Mouse (Mus musculus): ENCODE measurements at regions not wholly inside any gene's neighbourhood (a gene's known extent, or its start where the extent isn't known, plus 50 kb on each side); places are given as distances from the start of the nearest gene placed in this dataset.

DNA sequence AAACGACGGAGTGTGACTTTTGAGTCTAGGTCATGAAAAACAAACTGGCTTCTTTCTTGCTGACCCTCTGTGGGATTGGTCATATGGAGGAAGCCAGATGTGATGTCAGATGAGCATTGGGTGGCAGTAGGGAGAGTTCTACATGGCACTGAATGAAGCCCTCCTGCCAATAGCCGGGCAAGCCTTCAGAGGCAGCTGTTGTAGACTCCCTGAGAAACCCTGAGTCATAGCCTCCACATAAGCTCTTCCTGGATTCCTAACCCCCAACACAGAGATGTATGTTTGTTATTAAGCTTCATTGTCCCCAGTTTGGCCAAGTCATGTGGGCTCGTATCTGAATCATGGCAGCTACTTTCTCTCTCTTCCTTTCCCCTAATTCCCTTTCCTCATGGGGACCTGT, 532.4 kb upstream of the Klf4 start:
- Histone ChIP-seq H3K4me3 (ENCODE audit: low read depth, low read length) (no peak overlapping the region), H3K4me1 (replicated peaks; ENCODE audit: control insufficient read depth, insufficient read depth, low read length) (no peaks in the 10 kb centered on the region), H3K4me2 (ENCODE audit: low read length) (no peak overlapping the region), H3K36me3 (ENCODE audit: control insufficient read depth, insufficient read depth, low read length) (no peaks in the 10 kb centered on the region), H3K27ac (ENCODE audit: low read depth) (no peak overlapping the region), H3K9ac (ENCODE audit: low read length) (no peak overlapping the region), H3K27me3 (replicated peaks; ENCODE audit: control insufficient read depth, insufficient read depth, low read length) (no peaks in the 10 kb centered on the region), H3K9me3 (ENCODE audit: control insufficient read depth, low read length) (no peaks in the 10 kb centered on the region)
- DNase-seq (ENCODE audit: low spot score) (no peak), ATAC-seq (replicated peaks; ENCODE audit: low FRiP score, low TSS enrichment, low read depth) (no peak)
- WGBS = 85% methylated on average over 4 of the region's 4 CpGs

DNA sequence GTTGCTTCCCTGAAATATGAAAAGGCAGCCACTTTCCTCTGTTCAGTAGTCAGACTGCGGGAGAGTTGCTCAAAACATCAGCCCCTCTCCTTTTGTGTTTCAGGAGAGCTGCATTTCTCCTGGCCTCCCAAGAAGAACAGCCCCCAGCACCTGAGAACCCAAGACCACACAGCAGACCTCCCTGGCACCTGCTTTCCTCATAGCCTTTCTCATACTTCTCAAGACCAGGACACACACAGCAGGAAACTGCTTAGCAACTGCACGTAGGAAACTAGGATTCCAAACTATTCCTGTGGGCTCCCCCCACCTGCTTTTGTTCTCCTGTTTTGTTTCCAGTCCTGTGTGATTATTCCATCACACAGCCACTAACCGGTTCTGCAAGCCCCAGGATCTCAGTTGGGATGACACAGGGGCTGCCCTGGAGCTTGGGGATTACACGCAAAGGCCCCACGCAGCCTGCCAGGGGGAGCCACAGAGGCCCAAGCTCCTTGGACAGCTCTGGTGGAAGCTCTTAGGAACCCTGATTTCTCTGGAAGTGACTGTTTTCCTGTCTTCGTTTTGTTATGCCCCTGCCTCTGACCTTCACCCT, 519.6 kb upstream of the Klf4 start:
- WGBS = 43% methylated on average over 6 of the region's 6 CpGs
- DNase-seq (ENCODE audit: low spot score) (no peak), ATAC-seq (replicated peaks; ENCODE audit: low FRiP score, low TSS enrichment, low read depth) (no peak)
- H3K4me2 ChIP-seq (ENCODE audit: low read length) = no peak overlapping the region
- no peaks in the 10 kb centered on the region for H3K27me3 ChIP-seq (replicated peaks; ENCODE audit: control insufficient read depth, insufficient read depth, low read length)
- H3K27ac ChIP-seq (ENCODE audit: low read depth) = no peak overlapping the region
- H3K4me1 ChIP-seq (replicated peaks; ENCODE audit: control insufficient read depth, insufficient read depth, low read length) = no peaks in the 10 kb centered on the region; the same call in 1 of the 2 replicates
- H3K9ac ChIP-seq (ENCODE audit: low read length) = no peak overlapping the region
- no peaks in the 10 kb centered on the region for H3K36me3 ChIP-seq (ENCODE audit: control insufficient read depth, insufficient read depth, low read length)
- no peaks in the 10 kb centered on the region for H3K9me3 ChIP-seq (ENCODE audit: control insufficient read depth, low read length)
- H3K4me3 ChIP-seq (ENCODE audit: low read depth, low read length) = no peak overlapping the region

DNA sequence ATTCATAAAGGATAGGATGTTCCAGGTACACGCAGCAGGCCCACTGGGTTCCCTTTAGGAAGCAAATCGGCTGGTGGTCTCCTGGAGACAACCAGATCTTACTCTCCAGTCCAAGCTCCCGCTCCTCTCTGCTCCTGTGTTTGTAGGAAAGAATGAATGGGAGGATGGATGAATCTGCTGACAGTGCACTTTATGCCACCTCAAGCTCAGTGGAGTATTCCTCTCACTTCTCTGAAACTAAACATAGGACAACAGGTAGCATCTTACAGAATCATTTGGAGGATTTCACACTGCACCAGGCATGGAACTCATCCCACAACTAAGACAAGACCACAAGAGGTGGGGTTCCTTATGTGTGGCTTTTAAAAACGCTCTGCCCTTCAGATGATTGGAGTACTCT, 507.1 kb upstream of the Klf4 start:
- no peaks in the 10 kb centered on the region for H3K4me1 ChIP-seq (replicated peaks; ENCODE audit: control insufficient read depth, insufficient read depth, low read length)
- no peak for ATAC-seq (replicated peaks; ENCODE audit: low FRiP score, low TSS enrichment, low read depth)
- H3K9me3 ChIP-seq (ENCODE audit: control insufficient read depth, low read length) = no peaks in the 10 kb centered on the region
- H3K36me3 ChIP-seq (ENCODE audit: control insufficient read depth, insufficient read depth, low read length) = no peaks in the 10 kb centered on the region
- H3K4me3 ChIP-seq (ENCODE audit: low read depth, low read length) = no peak overlapping the region
- DNase-seq (ENCODE audit: low spot score) = no peak
- H3K27me3 ChIP-seq (replicated peaks; ENCODE audit: control insufficient read depth, insufficient read depth, low read length) = no peaks in the 10 kb centered on the region
- H3K4me2 ChIP-seq (ENCODE audit: low read length) = no peak overlapping the region
- WGBS = 91% methylated on average over 4 of the region's 4 CpGs
- no peak overlapping the region for H3K27ac ChIP-seq (ENCODE audit: low read depth)
- no peak overlapping the region for H3K9ac ChIP-seq (ENCODE audit: low read length)

DNA sequence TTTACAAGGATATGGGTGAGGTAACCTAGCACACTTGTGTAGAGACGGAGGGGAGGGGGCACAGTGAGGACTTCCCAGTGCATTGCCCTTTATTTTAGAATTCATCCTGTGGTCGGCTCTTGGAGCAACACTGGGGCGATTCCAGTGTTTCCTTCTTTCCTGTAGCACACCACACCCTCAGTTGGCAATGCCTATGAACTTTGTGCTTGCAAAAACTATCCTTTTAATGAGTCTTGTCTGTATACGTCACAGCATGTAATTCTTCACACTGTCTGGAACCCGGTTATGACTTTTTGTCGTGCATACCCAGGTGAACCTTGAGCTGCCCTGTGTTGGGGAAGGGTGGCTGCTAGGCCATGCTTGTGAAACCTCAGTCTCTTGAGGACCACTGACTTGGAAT, 504.1 kb upstream of the Klf4 start:
- no peak for DNase-seq (ENCODE audit: low spot score)
- 84% methylated on average over 6 of the region's 6 CpGs for WGBS
- ATAC-seq (replicated peaks; ENCODE audit: low FRiP score, low TSS enrichment, low read depth) = no peak

DNA sequence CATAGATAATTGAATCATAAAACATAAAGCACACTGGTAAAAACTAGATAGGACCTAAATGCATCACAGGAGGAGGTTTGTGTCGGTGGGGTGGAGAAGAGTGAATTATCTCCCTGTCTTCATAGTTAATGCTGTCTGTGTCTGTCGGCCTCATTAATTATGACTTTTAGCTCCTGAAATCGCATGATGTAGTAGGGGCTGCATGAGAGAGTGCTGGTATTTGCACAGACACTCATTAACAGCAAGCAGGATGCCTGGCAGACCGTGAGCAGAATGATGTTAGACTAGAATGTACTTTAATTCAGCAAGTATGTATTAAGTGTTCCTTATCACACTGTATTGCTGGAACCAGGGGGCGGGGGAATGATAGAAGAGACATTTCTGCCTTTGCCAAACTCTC, 503.3 kb upstream of the Klf4 start:
- no peaks in the 10 kb centered on the region for H3K4me1 ChIP-seq (replicated peaks; ENCODE audit: control insufficient read depth, insufficient read depth, low read length)
- ATAC-seq (replicated peaks; ENCODE audit: low FRiP score, low TSS enrichment, low read depth) = no peak
- no peak overlapping the region for H3K9ac ChIP-seq (ENCODE audit: low read length)
- H3K27ac ChIP-seq (ENCODE audit: low read depth) = no peak overlapping the region
- no peaks in the 10 kb centered on the region for H3K36me3 ChIP-seq (ENCODE audit: control insufficient read depth, insufficient read depth, low read length)
- H3K4me3 ChIP-seq (ENCODE audit: low read depth, low read length) = no peak overlapping the region
- H3K27me3 ChIP-seq (replicated peaks; ENCODE audit: control insufficient read depth, insufficient read depth, low read length) = no peaks in the 10 kb centered on the region
- H3K4me2 ChIP-seq (ENCODE audit: low read length) = no peak overlapping the region
- WGBS = 58% methylated on average over 5 of the region's 5 CpGs
- DNase-seq (ENCODE audit: low spot score) = no peak
- no peaks in the 10 kb centered on the region for H3K9me3 ChIP-seq (ENCODE audit: control insufficient read depth, low read length)

More for the DNA sequence above, 504.1 kb upstream of the Klf4 start:
- Histone ChIP-seq H3K4me3 (ENCODE audit: low read depth, low read length) (no peak overlapping the region), H3K36me3 (ENCODE audit: control insufficient read depth, insufficient read depth, low read length) (no peaks in the 10 kb centered on the region), H3K4me1 (replicated peaks; ENCODE audit: control insufficient read depth, insufficient read depth, low read length) (no peaks in the 10 kb centered on the region), H3K27me3 (replicated peaks; ENCODE audit: control insufficient read depth, insufficient read depth, low read length) (no peaks in the 10 kb centered on the region), H3K9me3 (ENCODE audit: control insufficient read depth, low read length) (no peaks in the 10 kb centered on the region), H3K4me2 (ENCODE audit: low read length) (no peak overlapping the region), H3K9ac (ENCODE audit: low read length) (no peak overlapping the region), H3K27ac (ENCODE audit: low read depth) (no peak overlapping the region)

DNA sequence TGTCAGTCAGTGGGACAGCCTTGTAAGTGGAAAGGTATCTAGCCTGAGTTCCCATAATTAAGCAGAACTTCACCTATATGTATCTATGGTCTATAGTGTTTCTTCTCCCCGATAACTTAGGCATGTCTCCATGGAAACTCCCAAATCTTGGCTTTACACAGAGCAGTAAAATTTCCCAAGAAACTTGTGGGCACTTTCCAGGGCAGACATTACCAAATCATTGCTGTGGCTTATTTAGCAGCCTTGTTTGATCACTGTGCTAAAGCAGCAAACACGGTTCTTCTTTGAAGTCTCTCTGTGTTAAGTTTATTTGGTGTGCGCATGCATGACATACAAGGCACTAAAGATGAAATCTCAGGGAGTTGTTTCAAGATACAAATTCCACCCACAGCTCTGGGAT, 496.2 kb upstream of the Klf4 start:
- no peaks in the 10 kb centered on the region for H3K36me3 ChIP-seq (ENCODE audit: control insufficient read depth, insufficient read depth, low read length)

DNA sequence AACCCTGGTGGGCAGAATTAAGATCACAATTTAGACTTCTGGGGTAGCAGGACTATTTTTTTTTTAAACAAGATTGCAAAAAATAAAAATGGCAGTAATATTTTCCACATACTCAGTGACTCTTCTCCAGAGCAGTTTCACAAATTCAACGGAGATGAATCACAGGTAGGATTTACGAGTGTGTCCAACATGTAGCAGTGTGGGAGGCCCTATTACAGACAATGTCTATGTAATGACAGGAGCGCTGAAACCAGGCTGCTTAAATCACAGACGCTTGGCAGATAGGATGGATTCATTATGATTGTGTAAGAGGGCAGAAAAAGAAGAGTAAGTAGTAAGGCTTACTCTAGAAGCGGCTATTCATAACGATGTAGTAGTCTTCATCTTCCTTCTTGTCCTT, 495.0 kb upstream of the Klf4 start:
- 84% methylated on average over 6 of the region's 6 CpGs for WGBS

More for the DNA sequence above, 496.2 kb upstream of the Klf4 start:
- H3K9ac ChIP-seq (ENCODE audit: low read length) = no peak overlapping the region
- H3K4me2 ChIP-seq (ENCODE audit: low read length) = no peak overlapping the region
- H3K27me3 ChIP-seq (replicated peaks; ENCODE audit: control insufficient read depth, insufficient read depth, low read length) = no peaks in the 10 kb centered on the region
- H3K4me1 ChIP-seq (replicated peaks; ENCODE audit: control insufficient read depth, insufficient read depth, low read length) = no peaks in the 10 kb centered on the region
- 80% methylated on average over 3 of the region's 3 CpGs for WGBS
- no peak for DNase-seq (ENCODE audit: low spot score)
- no peak overlapping the region for H3K4me3 ChIP-seq (ENCODE audit: low read depth, low read length)
- ATAC-seq (replicated peaks; ENCODE audit: low FRiP score, low TSS enrichment, low read depth) = no peak
- no peaks in the 10 kb centered on the region for H3K9me3 ChIP-seq (ENCODE audit: control insufficient read depth, low read length)
- no peak overlapping the region for H3K27ac ChIP-seq (ENCODE audit: low read depth)

DNA sequence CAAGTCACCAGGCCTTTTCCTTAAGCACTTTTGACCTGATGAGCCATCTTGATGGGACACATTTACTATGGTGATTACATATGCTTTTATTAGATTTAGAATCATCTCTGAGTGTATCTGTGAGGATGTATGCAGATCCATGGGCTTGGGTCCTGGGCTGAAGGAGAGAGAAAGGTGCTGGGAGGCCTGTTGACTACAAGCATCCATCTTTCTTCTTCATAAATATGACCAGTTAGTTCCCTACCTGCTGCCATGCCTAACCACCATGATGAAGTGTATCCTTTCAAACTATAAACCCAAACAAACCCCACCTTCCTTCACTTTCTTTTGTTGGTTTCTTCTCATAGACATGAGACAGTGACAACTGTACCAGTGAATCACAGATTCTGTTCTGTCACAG, 492.2 kb upstream of the Klf4 start:
- Histone ChIP-seq H3K27ac (ENCODE audit: low read depth) (no peak overlapping the region), H3K4me1 (replicated peaks; ENCODE audit: control insufficient read depth, insufficient read depth, low read length) (no peaks in the 10 kb centered on the region), H3K4me2 (ENCODE audit: low read length) (no peak overlapping the region), H3K4me3 (ENCODE audit: low read depth, low read length) (no peak overlapping the region), H3K27me3 (replicated peaks; ENCODE audit: control insufficient read depth, insufficient read depth, low read length) (no peaks in the 10 kb centered on the region), H3K9ac (ENCODE audit: low read length) (no peak overlapping the region), H3K9me3 (ENCODE audit: control insufficient read depth, low read length) (no peaks in the 10 kb centered on the region), H3K36me3 (ENCODE audit: control insufficient read depth, insufficient read depth, low read length) (no peaks in the 10 kb centered on the region)
- ATAC-seq (replicated peaks; ENCODE audit: low FRiP score, low TSS enrichment, low read depth) (no peak), DNase-seq (ENCODE audit: low spot score) (no peak)

More for the DNA sequence above, 495.0 kb upstream of the Klf4 start:
- Histone ChIP-seq H3K9ac (ENCODE audit: low read length) (no peak overlapping the region), H3K4me1 (replicated peaks; ENCODE audit: control insufficient read depth, insufficient read depth, low read length) (no peaks in the 10 kb centered on the region), H3K27ac (ENCODE audit: low read depth) (no peak overlapping the region), H3K27me3 (replicated peaks; ENCODE audit: control insufficient read depth, insufficient read depth, low read length) (no peaks in the 10 kb centered on the region), H3K4me3 (ENCODE audit: low read depth, low read length) (no peak overlapping the region), H3K4me2 (ENCODE audit: low read length) (no peak overlapping the region), H3K9me3 (ENCODE audit: control insufficient read depth, low read length) (no peaks in the 10 kb centered on the region), H3K36me3 (ENCODE audit: control insufficient read depth, insufficient read depth, low read length) (no peaks in the 10 kb centered on the region)
- DNase-seq (ENCODE audit: low spot score) (no peak), ATAC-seq (replicated peaks; ENCODE audit: low FRiP score, low TSS enrichment, low read depth) (no peak)

DNA sequence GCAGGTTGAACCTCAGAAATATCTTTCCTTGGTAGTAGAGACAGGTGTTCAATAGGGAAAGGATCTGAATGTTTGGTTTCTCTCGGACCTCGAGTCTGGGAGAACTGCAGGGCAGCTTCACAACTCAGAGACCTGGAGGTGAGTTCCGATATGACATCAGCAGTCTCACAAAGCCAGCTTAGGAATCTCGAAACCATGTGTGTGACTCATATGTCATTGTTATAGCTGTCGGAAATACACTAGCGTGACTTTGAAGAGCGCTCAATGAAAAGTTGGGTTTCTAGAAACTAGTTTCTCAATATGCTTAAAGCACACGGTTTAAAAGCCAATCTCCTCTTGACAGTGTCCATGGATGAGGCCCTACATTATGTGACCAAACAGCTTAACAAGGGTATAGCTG, 485.9 kb upstream of the Klf4 start:
- WGBS = 91% methylated on average over 8 of the region's 8 CpGs
- H3K4me2 ChIP-seq (ENCODE audit: low read length) = no peak overlapping the region
- no peak overlapping the region for H3K4me3 ChIP-seq (ENCODE audit: low read depth, low read length)
- no peak overlapping the region for H3K27ac ChIP-seq (ENCODE audit: low read depth)
- H3K4me1 ChIP-seq (replicated peaks; ENCODE audit: control insufficient read depth, insufficient read depth, low read length) = no peaks in the 10 kb centered on the region
- H3K9me3 ChIP-seq (ENCODE audit: control insufficient read depth, low read length) = no peaks in the 10 kb centered on the region
- no peaks in the 10 kb centered on the region for H3K27me3 ChIP-seq (replicated peaks; ENCODE audit: control insufficient read depth, insufficient read depth, low read length)
- DNase-seq (ENCODE audit: low spot score) = no peak
- H3K9ac ChIP-seq (ENCODE audit: low read length) = no peak overlapping the region
- ATAC-seq (replicated peaks; ENCODE audit: low FRiP score, low TSS enrichment, low read depth) = no peak
- H3K36me3 ChIP-seq (ENCODE audit: control insufficient read depth, insufficient read depth, low read length) = no peaks in the 10 kb centered on the region

Measured in intestine, embryonic 14.5 days (tissue).